Mouse (Mus musculus) testis, adult 2 months (tissue): ENCODE data around the gene Tfb2m.

Experiments used
- CTCF ChIP-seq: fragments of 200-500 bp; IDR thresholded peaks from 2 replicates; pipeline ENCODE4 v1.5.1; 2012; ENCODE audit warnings: low read depth, mild to moderate bottlenecking, inconsistent platforms, low read length, moderate library complexity; ENCODE audit not compliant: control insufficient read depth, insufficient read depth, insufficient replicate concordance
- POLR2A ChIP-seq: fragments of 200-500 bp; IDR thresholded peaks from 2 replicates; pipeline ENCODE4 v1.6.1; 2012; ENCODE audit warnings: low read depth, mild to moderate bottlenecking, inconsistent platforms, low read length, moderate library complexity; ENCODE audit not compliant: control insufficient read depth

DNA sequence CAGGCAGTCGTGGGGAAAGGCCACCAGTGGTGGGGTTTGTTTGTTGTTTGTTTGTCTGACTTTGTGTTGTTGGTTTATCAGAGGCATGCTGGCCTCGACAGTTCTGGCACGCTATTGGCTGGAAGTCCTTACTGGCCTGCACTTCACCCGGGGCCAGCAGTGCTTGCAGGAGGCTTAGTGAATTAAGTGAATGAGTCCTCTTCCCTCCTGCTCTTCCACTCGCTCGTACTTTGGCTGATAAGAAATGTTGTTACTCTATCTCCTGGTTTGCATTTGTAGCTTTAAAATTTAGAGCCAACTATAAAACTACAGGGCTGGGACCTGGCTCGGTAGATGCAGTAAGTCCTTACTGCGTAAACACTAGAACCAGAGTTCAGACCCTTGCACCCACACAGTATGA, 34.1 kb upstream of the Tfb2m start:
- TF ChIP-seq POLR2A, result no peak
- TF ChIP-seq CTCF, result no peak
